Mouse (Mus musculus): ENCODE results near the gene Ahnak. TPM values are rescaled to one million over a fixed set of nuclear protein-coding genes. Genes with fewer than 3 reads are reported as not detected.
"Not testable (repeated sequence)": the region's sequence is repeated elsewhere in the genome, so short reads cannot be mapped to it uniquely, and the experiment has no call there.

Gene Ahnak
- polyA plus RNA-seq, 1 experiment from 2014 or later = 28.7 TPM

- H3K4me1 ChIP-seq (ENCODE audit: control insufficient read depth, insufficient read depth, low read length) = peaks cover 32% of the 10 kb centered on the region
- WGBS = 58% methylated on average over 9 of the region's 9 CpGs
- H3K9ac ChIP-seq (ENCODE audit: low read length) = 0 out of 2 replicates have a peak overlapping the region, but pooled peaks have one; percentile 21
- no peak for ATAC-seq (replicated peaks; ENCODE audit: extremely low read depth, insufficient read depth, low FRiP score)
- H3K9me3 ChIP-seq (replicated peaks; ENCODE audit: control insufficient read depth, low read length) = no peaks in the 10 kb centered on the region
- no peaks in the 10 kb centered on the region for H3K36me3 ChIP-seq (ENCODE audit: control insufficient read depth, insufficient read depth)
- no peaks in the 10 kb centered on the region for H3K27me3 ChIP-seq (ENCODE audit: control insufficient read depth, insufficient read depth, low read length)
- H3K4me2 ChIP-seq (ENCODE audit: low read depth, low read length) = no peak overlapping the region
- H3K4me3 ChIP-seq (ENCODE audit: low read length) = no peak overlapping the region
- no peak overlapping the region for H3K27ac ChIP-seq (ENCODE audit: low read length)
Observed at GRCm38 (mm10) chr19:9050294-9051229, 61.5 kb downstream of the Ahnak start.

- peaks cover 28% of the 10 kb centered on the region for H3K4me1 ChIP-seq (ENCODE audit: control insufficient read depth, insufficient read depth, low read length)
- H3K27me3 ChIP-seq (ENCODE audit: control insufficient read depth, insufficient read depth, low read length) = not testable (repeated sequence)
Observed at GRCm38 (mm10) chr19:9051985-9052384, 62.9 kb downstream of the Ahnak start.

GRCm38 (mm10) chr19:9052803-9053431 lies 63.8 kb downstream of the Ahnak start:
- H3K4me3 ChIP-seq (ENCODE audit: low read length) = no peak overlapping the region
- H3K9ac ChIP-seq (ENCODE audit: low read length) = no peak overlapping the region; the same call in 1 of the 2 replicates
- H3K27ac ChIP-seq (ENCODE audit: low read length) = peak overlapping the region; percentile 1; the same call in 1 of the 2 replicates
- no peaks in the 10 kb centered on the region for H3K27me3 ChIP-seq (ENCODE audit: control insufficient read depth, insufficient read depth, low read length)
- 18% methylated on average over 6 of the region's 6 CpGs for WGBS
- peak; percentile 86 for ATAC-seq (replicated peaks; ENCODE audit: extremely low read depth, insufficient read depth, low FRiP score)
- no peaks in the 10 kb centered on the region for H3K36me3 ChIP-seq (ENCODE audit: control insufficient read depth, insufficient read depth)
- peaks cover 19% of the 10 kb centered on the region for H3K4me1 ChIP-seq (ENCODE audit: control insufficient read depth, insufficient read depth, low read length)
- no peak overlapping the region for H3K4me2 ChIP-seq (ENCODE audit: low read depth, low read length)
- H3K9me3 ChIP-seq (replicated peaks; ENCODE audit: control insufficient read depth, low read length) = no peaks in the 10 kb centered on the region

More at GRCm38 (mm10) chr19:9051985-9052384, 62.9 kb downstream of the Ahnak start:
- H3K36me3 ChIP-seq (ENCODE audit: control insufficient read depth, insufficient read depth); H3K4me2 ChIP-seq (ENCODE audit: low read depth, low read length); H3K27ac ChIP-seq (ENCODE audit: low read length); ATAC-seq (replicated peaks; ENCODE audit: extremely low read depth, insufficient read depth, low FRiP score); H3K9ac ChIP-seq (ENCODE audit: low read length); H3K4me3 ChIP-seq (ENCODE audit: low read length); H3K9me3 ChIP-seq (replicated peaks; ENCODE audit: control insufficient read depth, low read length): not testable (repeated sequence)
- WGBS = 87% methylated on average over 4 of the region's 4 CpGs

DNA sequence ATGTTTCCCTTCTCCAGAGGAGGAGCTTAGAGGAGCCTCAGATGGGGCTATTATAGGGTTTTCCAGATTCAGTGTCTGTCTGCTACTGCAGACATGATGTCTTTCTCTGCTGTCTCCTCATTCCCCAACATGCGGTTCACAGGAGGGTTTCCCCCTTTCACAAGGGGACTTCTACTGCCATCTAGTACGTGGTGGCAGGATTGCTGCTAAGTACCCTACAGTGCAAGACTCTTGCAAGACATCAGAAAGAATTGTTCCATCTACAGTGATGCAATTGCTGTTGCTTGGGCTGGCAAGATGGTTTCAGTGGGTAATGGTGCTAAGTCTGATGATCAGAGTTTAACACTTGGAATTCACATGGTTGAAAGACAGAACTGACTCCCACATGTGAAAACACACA lies 66.1 kb downstream of the Ahnak start:
- no peaks in the 10 kb centered on the region for H3K36me3 ChIP-seq (ENCODE audit: control insufficient read depth, insufficient read depth)
- no peak overlapping the region for H3K27ac ChIP-seq (ENCODE audit: low read length)
- no peak for ATAC-seq (replicated peaks; ENCODE audit: extremely low read depth, insufficient read depth, low FRiP score)
- H3K4me1 ChIP-seq (ENCODE audit: control insufficient read depth, insufficient read depth, low read length) = peaks cover 14% of the 10 kb centered on the region
- 12% methylated on average over 2 of the region's 2 CpGs for WGBS
- H3K4me2 ChIP-seq (ENCODE audit: low read depth, low read length) = no peak overlapping the region
- no peak overlapping the region for H3K9ac ChIP-seq (ENCODE audit: low read length)
- H3K27me3 ChIP-seq (ENCODE audit: control insufficient read depth, insufficient read depth, low read length) = no peaks in the 10 kb centered on the region
- H3K4me3 ChIP-seq (ENCODE audit: low read length) = no peak overlapping the region
- H3K9me3 ChIP-seq (replicated peaks; ENCODE audit: control insufficient read depth, low read length) = no peaks in the 10 kb centered on the region

GRCm38 (mm10) chr19:9055703-9056355 lies 66.7 kb downstream of the Ahnak start:
- Histone ChIP-seq H3K4me3 (ENCODE audit: low read length) (no peak overlapping the region), H3K9ac (ENCODE audit: low read length) (no peak overlapping the region), H3K27me3 (ENCODE audit: control insufficient read depth, insufficient read depth, low read length) (no peaks in the 10 kb centered on the region), H3K36me3 (ENCODE audit: control insufficient read depth, insufficient read depth) (no peaks in the 10 kb centered on the region), H3K4me1 (ENCODE audit: control insufficient read depth, insufficient read depth, low read length) (peaks cover 14% of the 10 kb centered on the region), H3K27ac (ENCODE audit: low read length) (no peak overlapping the region), H3K9me3 (replicated peaks; ENCODE audit: control insufficient read depth, low read length) (no peaks in the 10 kb centered on the region), H3K4me2 (ENCODE audit: low read depth, low read length) (no peak overlapping the region)
- 80% methylated on average over 4 of the region's 4 CpGs for WGBS
- ATAC-seq (replicated peaks; ENCODE audit: extremely low read depth, insufficient read depth, low FRiP score) = no peak

GRCm38 (mm10) chr19:9057679-9058078 lies 68.6 kb downstream of the Ahnak start:
- Histone ChIP-seq H3K36me3 (ENCODE audit: control insufficient read depth, insufficient read depth) (no peaks in the 10 kb centered on the region), H3K4me3 (ENCODE audit: low read length) (no peak overlapping the region), H3K4me1 (ENCODE audit: control insufficient read depth, insufficient read depth, low read length) (peaks cover 10% of the 10 kb centered on the region), H3K27me3 (ENCODE audit: control insufficient read depth, insufficient read depth, low read length) (no peaks in the 10 kb centered on the region), H3K9ac (ENCODE audit: low read length) (no peak overlapping the region), H3K9me3 (replicated peaks; ENCODE audit: control insufficient read depth, low read length) (no peaks in the 10 kb centered on the region), H3K4me2 (ENCODE audit: low read depth, low read length) (no peak overlapping the region), H3K27ac (ENCODE audit: low read length) (no peak overlapping the region)
- ATAC-seq (replicated peaks; ENCODE audit: extremely low read depth, insufficient read depth, low FRiP score) = no peak

- ATAC-seq (replicated peaks; ENCODE audit: extremely low read depth, insufficient read depth, low FRiP score) = no peak
- Histone ChIP-seq H3K4me1 (ENCODE audit: control insufficient read depth, insufficient read depth, low read length) (peaks cover 3% of the 10 kb centered on the region), H3K9ac (ENCODE audit: low read length) (no peak overlapping the region), H3K9me3 (replicated peaks; ENCODE audit: control insufficient read depth, low read length) (no peaks in the 10 kb centered on the region), H3K27ac (ENCODE audit: low read length) (no peak overlapping the region), H3K27me3 (ENCODE audit: control insufficient read depth, insufficient read depth, low read length) (no peaks in the 10 kb centered on the region), H3K36me3 (ENCODE audit: control insufficient read depth, insufficient read depth) (no peaks in the 10 kb centered on the region), H3K4me2 (ENCODE audit: low read depth, low read length) (no peak overlapping the region), H3K4me3 (ENCODE audit: low read length) (no peak overlapping the region)
- WGBS = 68% methylated on average over 1 of the region's 1 CpGs
Observed at GRCm38 (mm10) chr19:9058331-9058884, 69.3 kb downstream of the Ahnak start.

GRCm38 (mm10) chr19:9058944-9059343 lies 69.9 kb downstream of the Ahnak start:
- no peak overlapping the region for H3K4me3 ChIP-seq (ENCODE audit: low read length)
- no peaks in the 10 kb centered on the region for H3K27me3 ChIP-seq (ENCODE audit: control insufficient read depth, insufficient read depth, low read length)
- no peaks in the 10 kb centered on the region for H3K4me1 ChIP-seq (ENCODE audit: control insufficient read depth, insufficient read depth, low read length)
- H3K4me2 ChIP-seq (ENCODE audit: low read depth, low read length) = no peak overlapping the region
- no peak overlapping the region for H3K9ac ChIP-seq (ENCODE audit: low read length)
- no peak overlapping the region for H3K27ac ChIP-seq (ENCODE audit: low read length)
- 67% methylated on average over 4 of the region's 4 CpGs for WGBS
- no peaks in the 10 kb centered on the region for H3K9me3 ChIP-seq (replicated peaks; ENCODE audit: control insufficient read depth, low read length)
- H3K36me3 ChIP-seq (ENCODE audit: control insufficient read depth, insufficient read depth) = no peaks in the 10 kb centered on the region
- ATAC-seq (replicated peaks; ENCODE audit: extremely low read depth, insufficient read depth, low FRiP score) = no peak
